Mouse (Mus musculus): ENCODE data around the gene Gm49711. TPM values are rescaled to one million over a fixed set of nuclear protein-coding genes. Genes with fewer than 3 reads are reported as not detected.

The Gm49711 gene
- polyA plus RNA-seq, 1 experiment from 2014 or later = 0.86 TPM

DNA sequence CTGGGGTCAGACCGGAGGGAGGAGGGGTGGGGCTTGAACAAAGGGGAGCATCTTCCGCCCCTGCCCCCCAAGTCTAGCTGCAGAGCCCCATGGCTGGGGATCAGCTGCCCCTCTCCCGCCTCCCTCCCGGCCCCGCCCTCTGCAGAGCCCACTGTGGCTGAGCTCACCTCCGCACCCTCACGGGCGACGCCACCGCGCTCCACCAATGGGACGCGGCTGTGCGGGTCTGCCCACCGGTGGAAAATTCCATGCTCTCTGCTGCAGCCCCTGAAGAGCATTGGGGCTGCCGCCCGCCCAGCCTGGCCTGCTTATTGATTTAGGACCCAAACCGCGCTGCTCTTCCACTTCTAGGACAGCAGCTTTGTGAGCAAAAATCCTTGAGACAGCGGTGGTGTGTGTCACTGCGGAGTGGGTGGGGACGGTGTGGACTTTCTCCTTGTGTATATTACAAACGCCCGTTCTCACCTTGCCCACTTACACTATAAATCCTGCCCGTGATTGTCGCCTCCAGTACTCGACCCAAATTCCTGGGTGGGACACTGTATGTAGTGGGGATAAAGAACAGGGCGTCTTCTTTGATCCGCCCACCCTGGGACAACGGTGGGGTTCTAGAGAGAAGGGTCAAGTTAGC lies 100.5 kb downstream of the Gm49711 start:
- H3K27ac ChIP-seq (replicated peaks; ENCODE audit: low read depth, low read length) = peak overlapping the region; percentile 68
- peak overlapping the region; percentile 49 for H3K4me3 ChIP-seq (ENCODE audit: low read depth, low read length)
- H3K9me3 ChIP-seq (ENCODE audit: control insufficient read depth, low read length) = no peaks in the 10 kb centered on the region
- DNase-seq (ENCODE audit: low spot score) (peak; percentile 91), ATAC-seq (ENCODE audit: low read depth) (peak; percentile 97)
- peak overlapping the region; percentile 66 for H3K9ac ChIP-seq (ENCODE audit: low read depth, low read length)
- peaks cover 14% of the 10 kb centered on the region; the same call in 1 of the 2 replicates for H3K4me1 ChIP-seq (ENCODE audit: control insufficient read depth, insufficient read depth, low read length)
- 3% methylated on average over 30 of the region's 30 CpGs for WGBS
- H3K27me3 ChIP-seq (replicated peaks; ENCODE audit: control insufficient read depth, insufficient read depth, low read length) = no peaks in the 10 kb centered on the region
- H3K4me2 ChIP-seq (ENCODE audit: low read depth, low read length) = peak overlapping the region; percentile 94
- H3K36me3 ChIP-seq (ENCODE audit: control insufficient read depth, insufficient read depth, low read length) = no peaks in the 10 kb centered on the region

DNA sequence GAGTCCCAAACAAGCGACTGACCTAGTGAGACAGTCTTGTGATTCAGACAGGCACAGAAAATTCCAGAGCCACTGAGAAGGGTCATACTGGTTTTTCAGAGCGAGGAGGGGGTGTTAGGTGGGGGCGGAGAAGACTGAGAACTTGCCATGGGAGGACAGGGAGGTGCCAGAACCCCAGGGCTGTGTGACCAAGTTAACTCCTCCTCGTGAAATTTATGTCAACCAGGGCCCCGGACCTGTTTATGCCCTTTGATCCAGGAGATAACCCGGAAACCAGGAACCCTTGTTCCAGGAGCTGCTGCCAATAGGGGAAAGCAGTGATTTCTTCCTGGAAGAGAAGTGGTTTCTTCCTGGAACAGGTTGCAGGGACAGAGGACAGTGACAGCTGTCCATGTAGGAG lies 101.0 kb downstream of the Gm49711 start:
- Histone ChIP-seq H3K4me2 (ENCODE audit: low read depth, low read length) (peak overlapping the region; percentile 94), H3K9me3 (ENCODE audit: control insufficient read depth, low read length) (no peaks in the 10 kb centered on the region), H3K4me3 (ENCODE audit: low read depth, low read length) (peak overlapping the region; percentile 49), H3K4me1 (ENCODE audit: control insufficient read depth, insufficient read depth, low read length) (peaks cover 14% of the 10 kb centered on the region; the same call in 1 of the 2 replicates), H3K36me3 (ENCODE audit: control insufficient read depth, insufficient read depth, low read length) (no peaks in the 10 kb centered on the region), H3K27ac (replicated peaks; ENCODE audit: low read depth, low read length) (peak overlapping the region; percentile 68; the same call in 1 of the 2 replicates), H3K9ac (ENCODE audit: low read depth, low read length) (peak overlapping the region; percentile 66), H3K27me3 (replicated peaks; ENCODE audit: control insufficient read depth, insufficient read depth, low read length) (no peaks in the 10 kb centered on the region)
- 38% methylated on average over 6 of the region's 6 CpGs for WGBS
- ATAC-seq (ENCODE audit: low read depth) (no peak), DNase-seq (ENCODE audit: low spot score) (no peak)

DNA sequence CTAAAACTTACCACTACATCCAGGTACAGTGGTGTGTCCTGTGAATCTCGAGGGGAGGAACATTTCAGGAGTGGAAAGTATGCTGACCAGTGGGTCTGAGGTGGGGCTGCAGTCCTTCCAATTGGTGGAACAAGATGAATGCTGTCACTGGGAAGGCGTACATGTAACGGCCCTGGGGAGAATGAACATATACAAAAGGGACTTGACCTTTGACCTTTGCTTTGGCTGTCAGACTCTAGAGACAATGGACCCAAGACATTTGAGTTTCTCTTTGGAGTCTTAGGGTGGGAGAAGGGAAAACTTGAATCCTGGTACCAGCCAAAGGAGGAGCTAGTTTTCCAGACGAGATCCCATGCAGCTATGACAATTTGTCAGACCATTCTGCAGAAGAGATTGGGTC lies 104.2 kb downstream of the Gm49711 start:
- H3K4me2 ChIP-seq (ENCODE audit: low read depth, low read length) = no peak overlapping the region
- H3K9me3 ChIP-seq (ENCODE audit: control insufficient read depth, low read length) = no peaks in the 10 kb centered on the region
- H3K4me1 ChIP-seq (ENCODE audit: control insufficient read depth, insufficient read depth, low read length) = peaks cover 14% of the 10 kb centered on the region; the same call in 1 of the 2 replicates
- H3K27me3 ChIP-seq (replicated peaks; ENCODE audit: control insufficient read depth, insufficient read depth, low read length) = no peaks in the 10 kb centered on the region
- no peak for ATAC-seq (ENCODE audit: low read depth)
- H3K9ac ChIP-seq (ENCODE audit: low read depth, low read length) = no peak overlapping the region
- DNase-seq (ENCODE audit: low spot score) = no peak
- no peak overlapping the region for H3K27ac ChIP-seq (replicated peaks; ENCODE audit: low read depth, low read length)
- WGBS = 67% methylated on average over 4 of the region's 4 CpGs
- H3K36me3 ChIP-seq (ENCODE audit: control insufficient read depth, insufficient read depth, low read length) = no peaks in the 10 kb centered on the region
- H3K4me3 ChIP-seq (ENCODE audit: low read depth, low read length) = no peak overlapping the region

DNA sequence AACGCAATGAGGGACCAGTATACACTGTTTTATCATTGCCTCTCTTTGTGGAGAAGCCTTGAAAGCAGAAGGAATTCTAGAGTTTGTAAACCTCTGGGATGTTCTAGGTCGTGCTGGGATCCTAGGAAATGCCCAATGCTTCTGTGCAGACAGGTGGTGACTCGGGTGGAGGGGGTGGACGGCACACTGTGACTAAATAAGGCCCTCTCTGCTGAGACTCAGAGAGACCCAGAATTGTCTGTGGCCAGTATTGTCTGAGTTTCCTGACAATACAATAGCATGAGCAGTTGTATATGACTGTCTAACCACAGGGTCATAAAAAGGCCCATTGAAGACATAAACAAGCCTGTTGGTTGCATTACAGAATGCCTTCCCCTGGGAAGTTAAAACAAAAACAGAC lies 105.4 kb downstream of the Gm49711 start:
- no peak overlapping the region for H3K4me2 ChIP-seq (ENCODE audit: low read depth, low read length)
- no peaks in the 10 kb centered on the region for H3K27me3 ChIP-seq (replicated peaks; ENCODE audit: control insufficient read depth, insufficient read depth, low read length)
- WGBS = 82% methylated on average over 4 of the region's 4 CpGs
- no peak overlapping the region for H3K27ac ChIP-seq (replicated peaks; ENCODE audit: low read depth, low read length)
- H3K9me3 ChIP-seq (ENCODE audit: control insufficient read depth, low read length) = peaks cover 7% of the 10 kb centered on the region
- peaks cover 6% of the 10 kb centered on the region; the same call in 1 of the 2 replicates for H3K4me1 ChIP-seq (ENCODE audit: control insufficient read depth, insufficient read depth, low read length)
- no peak overlapping the region for H3K4me3 ChIP-seq (ENCODE audit: low read depth, low read length)
- H3K9ac ChIP-seq (ENCODE audit: low read depth, low read length) = no peak overlapping the region
- DNase-seq (ENCODE audit: low spot score) (no peak), ATAC-seq (ENCODE audit: low read depth) (no peak)
- H3K36me3 ChIP-seq (ENCODE audit: control insufficient read depth, insufficient read depth, low read length) = no peaks in the 10 kb centered on the region

DNA sequence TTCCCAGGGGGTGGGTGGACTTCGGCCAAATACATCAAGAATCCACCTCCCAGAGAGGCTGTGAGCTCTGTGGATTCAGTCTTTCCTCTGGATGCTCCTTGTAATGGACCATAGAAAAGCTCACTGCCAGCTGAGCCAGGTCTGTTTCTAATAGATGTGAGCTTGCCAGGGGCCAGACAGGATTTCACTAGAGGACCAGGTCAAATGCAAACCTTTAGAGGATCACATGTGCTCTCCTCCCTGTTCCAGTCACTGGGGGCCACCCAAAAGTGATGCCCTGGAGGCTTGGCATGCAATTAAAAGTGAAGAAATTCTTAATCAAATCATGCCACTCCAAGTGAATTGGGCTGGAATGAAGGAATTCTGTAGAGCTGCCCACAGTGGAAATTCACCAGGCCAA lies 117.9 kb downstream of the Gm49711 start:
- ATAC-seq (ENCODE audit: low read depth) (no peak), DNase-seq (ENCODE audit: low spot score) (peak; percentile 31)
- Histone ChIP-seq H3K9ac (ENCODE audit: low read depth, low read length) (no peak overlapping the region), H3K36me3 (ENCODE audit: control insufficient read depth, insufficient read depth, low read length) (no peaks in the 10 kb centered on the region), H3K27ac (replicated peaks; ENCODE audit: low read depth, low read length) (no peak overlapping the region), H3K4me3 (ENCODE audit: low read depth, low read length) (no peak overlapping the region), H3K4me2 (ENCODE audit: low read depth, low read length) (no peak overlapping the region), H3K27me3 (replicated peaks; ENCODE audit: control insufficient read depth, insufficient read depth, low read length) (no peaks in the 10 kb centered on the region), H3K9me3 (ENCODE audit: control insufficient read depth, low read length) (no peaks in the 10 kb centered on the region), H3K4me1 (ENCODE audit: control insufficient read depth, insufficient read depth, low read length) (peaks cover 8% of the 10 kb centered on the region; the same call in 1 of the 2 replicates)
- 27% methylated on average over 1 of the region's 1 CpGs for WGBS

GRCm38 (mm10) chr16:92177718-92178117 lies 119.6 kb downstream of the Gm49711 start:
- Histone ChIP-seq H3K4me2 (ENCODE audit: low read depth, low read length) (no peak overlapping the region), H3K9me3 (ENCODE audit: control insufficient read depth, low read length) (no peaks in the 10 kb centered on the region), H3K4me3 (ENCODE audit: low read depth, low read length) (no peak overlapping the region), H3K27me3 (replicated peaks; ENCODE audit: control insufficient read depth, insufficient read depth, low read length) (no peaks in the 10 kb centered on the region), H3K4me1 (ENCODE audit: control insufficient read depth, insufficient read depth, low read length) (peaks cover 8% of the 10 kb centered on the region; the same call in 1 of the 2 replicates), H3K9ac (ENCODE audit: low read depth, low read length) (no peak overlapping the region), H3K36me3 (ENCODE audit: control insufficient read depth, insufficient read depth, low read length) (no peaks in the 10 kb centered on the region), H3K27ac (replicated peaks; ENCODE audit: low read depth, low read length) (no peak overlapping the region)
- WGBS = 100% methylated on average over 1 of the region's 1 CpGs
- no peak for DNase-seq (ENCODE audit: low spot score)
- no peak for ATAC-seq (ENCODE audit: low read depth)

DNA sequence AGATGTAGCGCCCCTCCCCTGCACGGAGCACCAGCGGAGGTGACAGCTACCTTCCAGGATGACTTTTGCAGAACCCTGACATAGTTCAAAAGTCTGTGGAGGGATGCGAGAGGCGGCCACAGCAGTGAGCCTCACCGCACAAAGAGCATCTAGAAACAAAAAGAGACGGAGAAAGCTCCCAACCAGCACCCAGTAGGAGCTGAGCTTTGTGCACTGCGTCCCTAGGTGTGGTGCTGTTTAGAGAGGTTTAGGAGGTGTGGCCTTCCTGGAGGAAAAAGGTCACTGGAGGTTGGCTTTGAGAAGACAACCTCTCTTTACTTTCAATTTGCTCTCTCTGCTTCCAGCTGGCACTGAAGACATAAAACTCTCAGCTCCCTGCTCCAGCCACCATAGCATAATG lies 121.2 kb downstream of the Gm49711 start:
- WGBS = 72% methylated on average over 8 of the region's 8 CpGs

GRCm38 (mm10) chr16:92183477-92183876 lies 125.4 kb downstream of the Gm49711 start:
- 57% methylated on average over 4 of the region's 4 CpGs for WGBS
- H3K9me3 ChIP-seq (ENCODE audit: control insufficient read depth, low read length) = no peaks in the 10 kb centered on the region
- H3K9ac ChIP-seq (ENCODE audit: low read depth, low read length) = no peak overlapping the region
- no peak for ATAC-seq (ENCODE audit: low read depth)
- H3K36me3 ChIP-seq (ENCODE audit: control insufficient read depth, insufficient read depth, low read length) = no peaks in the 10 kb centered on the region
- H3K4me1 ChIP-seq (ENCODE audit: control insufficient read depth, insufficient read depth, low read length) = no peaks in the 10 kb centered on the region
- no peak overlapping the region for H3K4me2 ChIP-seq (ENCODE audit: low read depth, low read length)
- DNase-seq (ENCODE audit: low spot score) = no peak
- H3K27me3 ChIP-seq (replicated peaks; ENCODE audit: control insufficient read depth, insufficient read depth, low read length) = no peaks in the 10 kb centered on the region
- no peak overlapping the region for H3K27ac ChIP-seq (replicated peaks; ENCODE audit: low read depth, low read length)
- no peak overlapping the region for H3K4me3 ChIP-seq (ENCODE audit: low read depth, low read length)

More for the DNA sequence above, 121.2 kb downstream of the Gm49711 start:
- Histone ChIP-seq H3K9ac (ENCODE audit: low read depth, low read length) (no peak overlapping the region), H3K4me1 (ENCODE audit: control insufficient read depth, insufficient read depth, low read length) (peaks cover 8% of the 10 kb centered on the region; the same call in 1 of the 2 replicates), H3K4me2 (ENCODE audit: low read depth, low read length) (no peak overlapping the region), H3K27me3 (replicated peaks; ENCODE audit: control insufficient read depth, insufficient read depth, low read length) (no peaks in the 10 kb centered on the region), H3K4me3 (ENCODE audit: low read depth, low read length) (no peak overlapping the region), H3K27ac (replicated peaks; ENCODE audit: low read depth, low read length) (no peak overlapping the region), H3K9me3 (ENCODE audit: control insufficient read depth, low read length) (no peaks in the 10 kb centered on the region), H3K36me3 (ENCODE audit: control insufficient read depth, insufficient read depth, low read length) (no peaks in the 10 kb centered on the region)
- ATAC-seq (ENCODE audit: low read depth) = no peak
- no peak for DNase-seq (ENCODE audit: low spot score)

DNA sequence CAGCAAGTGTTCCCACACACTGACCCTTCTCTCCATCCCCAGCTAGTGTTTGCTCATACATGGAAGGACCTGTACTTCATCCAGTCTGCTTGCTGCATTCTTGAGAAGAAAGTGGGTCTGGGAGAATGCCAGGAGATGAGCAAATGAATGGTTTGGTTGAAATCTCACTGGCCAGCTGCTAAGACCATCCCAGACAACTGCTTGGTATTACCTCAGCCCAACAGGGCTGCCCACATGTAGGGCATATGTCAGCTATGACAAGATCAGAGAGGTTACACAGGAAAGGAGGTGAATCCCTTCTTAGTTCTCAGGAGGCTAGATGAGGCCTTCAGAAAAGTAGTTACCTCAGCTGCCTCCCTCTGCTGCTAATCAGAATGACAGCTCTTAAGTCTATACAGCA lies 132.5 kb downstream of the Gm49711 start:
- Histone ChIP-seq H3K4me2 (ENCODE audit: low read depth, low read length) (no peak overlapping the region), H3K36me3 (ENCODE audit: control insufficient read depth, insufficient read depth, low read length) (no peaks in the 10 kb centered on the region), H3K4me1 (ENCODE audit: control insufficient read depth, insufficient read depth, low read length) (no peaks in the 10 kb centered on the region), H3K27ac (replicated peaks; ENCODE audit: low read depth, low read length) (no peak overlapping the region), H3K9me3 (ENCODE audit: control insufficient read depth, low read length) (no peaks in the 10 kb centered on the region), H3K4me3 (ENCODE audit: low read depth, low read length) (no peak overlapping the region), H3K27me3 (replicated peaks; ENCODE audit: control insufficient read depth, insufficient read depth, low read length) (no peaks in the 10 kb centered on the region), H3K9ac (ENCODE audit: low read depth, low read length) (no peak overlapping the region)
- ATAC-seq (ENCODE audit: low read depth) = no peak
- no peak for DNase-seq (ENCODE audit: low spot score)

All from embryonic facial prominence, embryonic 14.5 days (tissue).